Mouse (Mus musculus): Measurements from ENCODE around the gene Lss. TPM values are rescaled to one million over a fixed set of nuclear protein-coding genes. Genes with fewer than 3 reads are reported as not detected.
A peak's percentile ranks its signal among the peaks of the same experiment; 100 is the strongest.

The Lss gene
- total RNA-seq, 2 experiments from 2014 or later, result 44.2 to 45.1 TPM

GRCm38 (mm10) chr10:76551556-76551955, 20.2 kb downstream of the Lss start:
- intact Hi-C loops (cut with DNase I), result no loop called here
- DNase-seq (ENCODE audit: low spot score in 2 of 2), result no peak

DNA sequence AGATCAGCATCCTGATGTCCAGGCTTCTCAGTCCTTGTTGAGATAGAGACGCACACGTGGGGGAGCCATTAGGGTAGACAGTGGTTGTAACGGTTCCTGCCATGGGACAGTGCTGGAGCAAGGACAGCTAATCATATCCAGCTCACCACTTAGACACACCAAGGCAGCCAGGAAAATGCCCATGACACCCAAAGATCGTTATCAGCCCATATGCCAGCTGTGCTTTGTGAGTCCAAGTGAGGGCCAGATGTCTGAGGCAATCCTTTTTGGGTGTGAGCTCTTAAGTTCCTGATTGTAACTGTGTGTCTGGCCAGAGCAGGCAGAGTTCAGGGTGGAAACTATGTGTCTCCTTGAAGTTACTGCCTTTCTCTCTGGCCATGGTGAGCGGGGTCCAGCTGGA, 22.7 kb downstream of the Lss start:
- intact Hi-C loops (cut with DNase I), result no loop called here
- no peak for DNase-seq (ENCODE audit: low spot score in 2 of 2)

DNA sequence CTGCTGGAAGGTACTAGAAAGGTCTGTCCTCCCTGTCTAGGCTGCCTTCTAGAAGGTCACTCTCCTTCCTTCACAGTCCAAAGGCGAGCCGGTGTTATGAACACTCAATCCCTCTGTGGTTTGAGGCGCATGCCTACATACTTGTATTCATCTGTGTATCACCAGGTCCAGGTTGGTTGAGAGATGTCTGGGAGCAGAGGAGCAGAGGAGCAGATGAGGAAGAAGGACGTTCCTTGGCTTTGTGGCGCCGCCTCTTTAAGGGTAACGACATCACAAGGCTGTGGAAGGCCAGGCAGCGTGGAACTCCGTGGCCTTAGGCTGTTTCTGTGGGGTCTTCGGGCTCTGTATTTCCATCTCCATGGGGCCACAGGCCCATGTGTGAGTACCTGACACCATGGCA, 30.6 kb downstream of the Lss start, which contains the start of gene Spatc1l:
Gene Spatc1l (plus strand): TSS at position 301 of the 400 bp plus-strand sequence.
- no peak for DNase-seq (ENCODE audit: low spot score in 2 of 2)
- intact Hi-C loops (cut with DNase I), result no loop called here

DNA sequence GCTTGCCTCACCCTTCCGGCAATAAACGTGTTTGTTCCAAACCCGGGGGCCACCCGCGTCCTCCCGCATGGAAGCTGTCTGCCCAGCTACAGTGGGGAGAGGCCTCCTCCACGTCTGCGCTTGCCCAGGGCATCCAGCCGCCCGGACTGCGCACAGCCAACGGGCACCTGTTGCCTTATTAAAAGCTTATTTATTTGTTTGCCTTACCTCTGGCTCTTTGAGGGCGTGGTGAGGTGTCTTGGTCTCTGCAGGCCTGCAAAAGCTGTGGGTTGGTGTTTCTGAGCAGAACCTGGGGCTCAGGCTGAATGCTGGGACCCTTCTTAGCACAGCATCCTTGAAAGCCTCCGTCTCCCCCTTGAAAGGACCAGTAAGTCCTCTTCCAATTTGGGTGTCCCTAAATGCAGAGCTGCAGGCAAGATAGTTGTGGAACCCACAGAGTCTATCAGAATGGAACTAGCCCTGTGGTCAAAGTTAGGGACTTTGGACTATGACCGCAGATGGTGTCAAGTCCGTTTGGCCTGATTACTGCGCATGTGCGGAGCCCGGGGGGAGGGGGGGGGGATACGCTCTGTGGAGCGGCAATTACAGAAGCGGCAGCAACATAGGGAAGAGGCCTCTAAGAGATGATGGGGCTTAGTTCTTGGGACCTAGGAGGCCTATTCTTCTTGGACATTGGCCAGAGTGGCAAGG, 38.8 kb downstream of the Lss start:
- DNase-seq (ENCODE audit: low spot score in 2 of 2), result no peak
- intact Hi-C loops (cut with DNase I), result no loop called here

GRCm38 (mm10) chr10:76571070-76571469, 39.7 kb downstream of the Lss start:
- no peak for DNase-seq (ENCODE audit: low spot score in 2 of 2)
- intact Hi-C loops (cut with DNase I), result no loop called here

GRCm38 (mm10) chr10:76572151-76572550, 40.8 kb downstream of the Lss start:
- intact Hi-C loops (cut with DNase I), result no loop called here

DNA sequence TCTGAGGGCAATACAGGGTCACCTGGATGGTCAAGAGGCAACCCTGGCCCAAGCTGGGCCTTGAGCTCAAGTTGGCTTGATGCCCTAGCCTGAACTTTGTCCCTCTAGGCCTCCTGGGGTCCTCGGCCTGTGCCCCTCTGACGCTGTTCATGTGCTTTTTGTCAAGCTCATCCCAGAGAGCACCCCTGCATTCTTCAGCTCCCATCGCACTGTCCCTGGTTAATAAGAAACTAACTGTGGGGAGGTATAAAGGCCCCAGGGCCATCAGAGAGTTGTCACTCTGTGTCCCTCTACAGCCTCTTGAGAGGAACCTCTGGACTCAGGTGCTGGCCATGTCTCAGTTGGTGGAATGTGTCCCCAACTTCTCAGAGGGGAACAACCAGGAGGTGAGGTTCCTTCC, 44.0 kb downstream of the Lss start, which contains the start of gene Ftcd:
Gene Ftcd (plus strand): TSS at position 275 of the 400 bp plus-strand sequence.
- intact Hi-C loops (cut with DNase I), result no loop called here
- no peak for DNase-seq (ENCODE audit: low spot score in 2 of 2)

More at GRCm38 (mm10) chr10:76572151-76572550, 40.8 kb downstream of the Lss start:
- DNase-seq (ENCODE audit: low spot score in 2 of 2), result no peak

DNA sequence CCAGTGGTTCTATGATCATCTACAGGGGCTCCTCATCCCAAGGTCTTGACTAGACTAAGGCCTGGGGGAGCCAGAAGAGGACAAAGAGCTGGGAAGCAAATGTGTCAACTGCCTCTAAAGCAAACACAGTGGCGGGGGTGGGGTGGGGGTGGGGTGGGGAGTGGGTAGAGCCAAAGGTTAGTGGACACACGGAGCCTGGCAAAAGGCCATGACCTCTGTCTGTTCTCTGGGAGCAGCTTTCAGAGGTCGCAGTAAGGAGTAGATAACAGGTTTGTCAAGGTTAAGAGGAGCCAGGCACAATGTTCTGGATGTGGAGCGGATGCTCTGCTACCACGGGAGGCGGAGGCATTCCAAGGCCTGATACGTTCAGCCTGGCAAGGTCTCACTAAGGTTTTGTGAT, 45.5 kb downstream of the Lss start:
- intact Hi-C loops (cut with DNase I), result no loop called here
- no peak for DNase-seq (ENCODE audit: low spot score in 2 of 2)

DNA sequence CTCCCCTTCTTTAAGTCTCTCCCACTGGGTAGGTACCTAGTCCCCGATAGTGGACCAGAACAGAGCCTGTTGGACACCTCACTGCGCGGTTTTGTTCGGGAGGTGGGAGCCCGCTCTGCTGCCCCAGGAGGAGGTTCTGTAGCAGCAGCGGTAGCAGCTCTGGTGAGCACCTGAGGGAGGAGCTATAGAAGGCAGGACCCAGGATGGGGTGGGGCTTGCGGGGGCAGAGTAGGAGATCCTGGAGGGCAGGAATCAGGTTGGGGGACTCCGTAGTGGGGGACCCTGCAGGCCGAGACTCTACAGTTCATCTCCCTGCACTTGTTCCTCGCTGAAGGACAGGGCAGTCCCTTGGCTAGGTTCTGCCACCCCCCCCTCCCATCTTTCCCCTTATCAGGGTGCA, 52.8 kb downstream of the Lss start:
- intact Hi-C loops (cut with DNase I), result no loop called here
- DNase-seq (ENCODE audit: low spot score in 2 of 2), result no peak

GRCm38 (mm10) chr10:76586190-76586589, 54.8 kb downstream of the Lss start:
- no peak for DNase-seq (ENCODE audit: low spot score in 2 of 2)
- intact Hi-C loops (cut with DNase I), result no loop called here

DNA sequence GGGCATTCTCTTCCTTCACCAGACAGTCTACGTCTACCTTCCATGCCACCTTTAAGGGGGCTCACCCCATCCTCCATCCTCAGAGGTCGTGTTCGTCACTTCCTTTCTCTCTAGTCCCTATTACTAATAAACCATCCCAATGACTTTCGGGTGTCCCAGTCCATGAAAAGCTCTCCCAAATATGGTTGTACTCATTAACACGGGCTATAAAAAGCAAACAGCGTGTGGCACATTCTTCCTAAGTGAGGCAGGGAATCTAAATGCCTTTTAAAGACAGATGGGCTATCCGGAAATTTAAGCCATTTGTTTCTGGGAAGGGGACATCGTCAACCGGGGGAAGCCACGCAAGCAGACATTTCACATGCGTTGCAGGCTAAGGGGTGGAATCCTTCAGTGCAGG, 58.8 kb downstream of the Lss start:
- DNase-seq (ENCODE audit: low spot score in 2 of 2), result peak in 1 of 2 experiments; percentile 13
- intact Hi-C loops (cut with DNase I), result no loop called here

DNA sequence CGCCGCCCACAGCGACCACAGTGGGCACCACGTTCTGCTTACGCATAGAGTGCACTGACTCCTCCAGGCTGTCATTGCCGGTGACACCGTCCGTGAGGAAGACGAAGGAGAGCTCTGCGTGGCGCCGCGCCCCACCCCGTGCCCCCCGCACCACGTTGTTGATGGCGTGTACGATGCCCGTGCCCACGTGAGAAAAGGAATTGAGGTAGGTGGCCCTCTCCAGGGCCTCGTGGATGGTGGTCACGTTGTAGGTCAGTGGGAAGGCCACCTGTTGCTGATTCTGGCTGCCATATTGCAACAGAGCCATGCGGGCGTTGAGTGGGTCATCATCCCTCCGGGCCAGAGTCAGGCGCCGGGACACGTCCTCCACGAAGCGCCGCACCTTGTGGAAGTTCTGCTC, 65.0 kb downstream of the Lss start:
- DNase-seq (ENCODE audit: low spot score in 2 of 2), result no peak
- intact Hi-C loops (cut with DNase I), result no loop called here

DNA sequence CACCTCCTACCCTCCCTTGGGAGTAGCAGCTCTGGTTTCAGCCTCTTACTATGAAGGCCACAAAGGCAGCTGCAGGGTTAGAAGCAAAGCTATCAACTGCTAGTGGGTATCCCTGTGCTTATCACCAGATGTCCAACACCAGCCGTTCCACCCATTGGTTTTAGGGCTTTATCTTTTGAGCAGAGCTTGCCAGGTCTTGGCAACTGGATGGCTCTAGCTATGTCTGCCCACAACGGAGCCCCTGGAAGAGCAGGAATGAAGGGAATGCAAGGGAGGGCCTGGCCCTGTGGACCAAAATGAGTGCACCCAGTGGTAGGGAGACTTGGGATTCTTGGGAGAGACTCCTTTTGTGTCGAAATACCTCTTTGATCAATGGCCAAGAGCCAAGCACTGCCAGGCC, 71.3 kb downstream of the Lss start:
- DNase-seq (ENCODE audit: low spot score in 2 of 2), result no peak
- intact Hi-C loops (cut with DNase I), result no loop called here

Other genes with a start within 250 kb of the Lss start
- 10 to 100 TPM; 52.7 to 57.4 TPM for gene Dip2a, start 186.3 kb upstream of the Lss start, total RNA-seq (2021)
- gene AC141477.1, start 91.1 kb upstream of the Lss start, total RNA-seq (2021), result not detected
- 10 to 100 TPM; 20.0 to 20.3 TPM for gene Pcnt, start 88.8 kb upstream of the Lss start, total RNA-seq (2021)
- not detected for gene 2610028H24Rik, start 82.5 kb upstream of the Lss start, total RNA-seq (2021)
- gene Mcm3ap, start 62.7 kb upstream of the Lss start, total RNA-seq (2021), result 10 to 100 TPM; 51.1 to 56.9 TPM
- gene Ybey, start 62.5 kb upstream of the Lss start, total RNA-seq (2021), result 1 to 10 TPM; 3.8 to 4.4 TPM
- gene Spatc1l, start 30.7 kb downstream of the Lss start, total RNA-seq (2021), result not detected
- gene Ftcd, start 44.1 kb downstream of the Lss start, total RNA-seq (2021), result under 1 TPM in 1 of 2 experiments, not detected in 1; 0.16 TPM
- 10 to 100 TPM in 1 of 2 experiments, 1 to 10 TPM in 1; 9.4 to 10.1 TPM for gene Col6a2, start 92.0 kb downstream of the Lss start, total RNA-seq (2021)
- gene Col6a1, start 194.6 kb downstream of the Lss start, total RNA-seq (2021), result 10 to 100 TPM; 35.8 to 45.6 TPM